Mouse (Mus musculus) liver, postnatal 0 days (tissue): ENCODE data around the gene Cnot2. TPM values are rescaled to one million over a fixed set of nuclear protein-coding genes. Genes with fewer than 3 reads are reported as not detected.

Experiments used
- ATAC-seq: fragments of 200-750 bp; cut with Nextera tagmentation; 2 replicates; pipeline ENCODE4 v1.8.0; 2017; ENCODE audit warnings: mild to moderate bottlenecking, moderate library complexity
- DNase-seq: peaks from one replicate; pipeline ENCODE4 v3.0.0-alpha.2; 2016
- H3K27ac ChIP-seq: fragments of 300-500 bp; sonication (generic); 2 replicates; pipeline ENCODE4 v1.5.1; 2014; ENCODE audit warnings: antibody characterized with exemption, moderate library complexity, mild to moderate bottlenecking, low read depth
- H3K27me3 ChIP-seq: fragments of 300-500 bp; sonication (generic); 2 replicates; pipeline ENCODE4 v1.6.1; 2014; ENCODE audit warnings: low read length, control low read depth, mixed read lengths; ENCODE audit not compliant: insufficient read depth
- H3K36me3 ChIP-seq: fragments of 300-500 bp; sonication (generic); replicated peaks from 2 replicates; pipeline ENCODE4 v1.6.1; 2014; ENCODE audit warnings: mild to moderate bottlenecking, control low read depth, low read length, moderate library complexity, mixed read lengths; ENCODE audit not compliant: insufficient read depth
- H3K4me1 ChIP-seq: fragments of 300-500 bp; sonication (generic); 2 replicates; pipeline ENCODE4 v1.6.1; 2014; ENCODE audit warnings: antibody characterized with exemption, mild to moderate bottlenecking, control low read depth; ENCODE audit not compliant: insufficient read depth
- H3K4me2 ChIP-seq: fragments of 300-500 bp; sonication (generic); 2 replicates; pipeline ENCODE4 v1.6.1; 2014; ENCODE audit warnings: low read depth, mild to moderate bottlenecking, low read length, moderate library complexity, mixed read lengths
- H3K4me3 ChIP-seq: fragments of 300-500 bp; sonication (generic); 2 replicates; pipeline ENCODE4 v1.5.1; 2014; ENCODE audit warnings: low read depth, low read length
- H3K9ac ChIP-seq: fragments of 300-500 bp; sonication (generic); replicated peaks from 2 replicates; pipeline ENCODE4 v1.6.1; 2014; ENCODE audit warnings: mild to moderate bottlenecking, moderate library complexity
- H3K9me3 ChIP-seq: fragments of 300-500 bp; sonication (generic); 2 replicates; pipeline ENCODE4 v1.6.1; 2016; ENCODE audit warnings: mild to moderate bottlenecking, control low read depth, low read length, mixed read lengths
- CTCF ChIP-seq: sonication (generic); IDR thresholded peaks from 2 replicates; pipeline ENCODE4 v1.5.1; 2016; ENCODE audit warnings: antibody characterized with exemption, low read depth
- EP300 ChIP-seq: IDR thresholded peaks from 2 replicates; pipeline ENCODE4 v1.6.1; 2016; ENCODE audit warnings: antibody characterized with exemption, low read depth, mild to moderate bottlenecking
- WGBS: fragments of 180-500 bp; shearing (Covaris S2); extraction: QIAGEN DNeasy Blood & Tissue Kit; methylation state at CpG from one replicate; pipeline ENCODE4 v1.1.7; 2014; ENCODE audit not compliant: insufficient replicate concordance; 5-methylcytosine and 5-hydroxymethylcytosine counted together
- polyA plus RNA-seq: library from polyadenylated mRNA; unstranded; fragments of >200 nt; fragmentation: Nextera tagmentation; extraction: Ambion mirVana; gene quantifications from 2 replicates; pipeline ENCODE4 v1.2.1, GENCODE M21; 2015

The Cnot2 gene
- polyA plus RNA-seq, 1 experiment from 2014 or later, result 22.8 TPM

GRCm38 (mm10) chr10:116531063-116531462 lies 50.2 kb downstream of the Cnot2 start:
- no peaks in the 10 kb centered on the region for H3K9me3 ChIP-seq
- H3K27ac ChIP-seq, result no peak overlapping the region
- no peak overlapping the region for H3K4me3 ChIP-seq
- DNase-seq (no peak), ATAC-seq (no peak)
- no peak overlapping the region for H3K9ac ChIP-seq
- H3K4me1 ChIP-seq, result 0 out of 2 replicates have a peak, but pooled peaks cover 5% of the 10 kb centered on the region
- no peak overlapping the region for H3K4me2 ChIP-seq
- peak; percentile 19; the same call in 1 of the 2 replicates for TF ChIP-seq CTCF
- no peak for TF ChIP-seq EP300
- 93% methylated on average over 3 of the region's 3 CpGs for WGBS
- H3K27me3 ChIP-seq, result no peaks in the 10 kb centered on the region
- H3K36me3 ChIP-seq, result peaks cover 5% of the 10 kb centered on the region; the same call in 1 of the 2 replicates

- DNase-seq, result no peak
- H3K27ac ChIP-seq, result no peak overlapping the region
- no peaks in the 10 kb centered on the region for H3K27me3 ChIP-seq
- no peaks in the 10 kb centered on the region for H3K4me1 ChIP-seq
- 84% methylated on average over 1 of the region's 1 CpGs for WGBS
- TF ChIP-seq EP300, result no peak
- no peak for TF ChIP-seq CTCF
- ATAC-seq, result no peak
- H3K9me3 ChIP-seq, result no peaks in the 10 kb centered on the region
- H3K4me3 ChIP-seq, result no peak overlapping the region
- no peaks in the 10 kb centered on the region; the same call in 1 of the 2 replicates for H3K36me3 ChIP-seq
- H3K4me2 ChIP-seq, result no peak overlapping the region
- no peak overlapping the region for H3K9ac ChIP-seq
Measured at GRCm38 (mm10) chr10:116519588-116519987, 61.7 kb downstream of the Cnot2 start.

- WGBS, result 84% methylated on average over 6 of the region's 6 CpGs
- no peak overlapping the region for H3K4me3 ChIP-seq
- H3K9me3 ChIP-seq, result no peaks in the 10 kb centered on the region
- H3K27me3 ChIP-seq, result no peaks in the 10 kb centered on the region
- no peaks in the 10 kb centered on the region; the same call in 1 of the 2 replicates for H3K36me3 ChIP-seq
- H3K4me1 ChIP-seq, result 0 out of 2 replicates have a peak, but pooled peaks cover 3% of the 10 kb centered on the region
- no peak overlapping the region for H3K9ac ChIP-seq
- H3K27ac ChIP-seq, result no peak overlapping the region
- DNase-seq (no peak), ATAC-seq (no peak)
- H3K4me2 ChIP-seq, result no peak overlapping the region
- TF ChIP-seq CTCF (no peak), EP300 (no peak)
Measured at GRCm38 (mm10) chr10:116515590-116515989, 65.7 kb downstream of the Cnot2 start.

GRCm38 (mm10) chr10:116515158-116515557 lies 66.2 kb downstream of the Cnot2 start:
- Histone ChIP-seq H3K27ac (no peak overlapping the region), H3K36me3 (no peaks in the 10 kb centered on the region; the same call in 1 of the 2 replicates), H3K9ac (no peak overlapping the region), H3K4me2 (no peak overlapping the region), H3K9me3 (no peaks in the 10 kb centered on the region), H3K4me3 (no peak overlapping the region), H3K27me3 (no peaks in the 10 kb centered on the region), H3K4me1 (0 out of 2 replicates have a peak, but pooled peaks cover 3% of the 10 kb centered on the region)
- TF ChIP-seq EP300 (no peak), CTCF (no peak)
- 79% methylated on average over 4 of the region's 4 CpGs for WGBS
- ATAC-seq (no peak), DNase-seq (no peak)

- no peak overlapping the region for H3K4me3 ChIP-seq
- no peak overlapping the region for H3K9ac ChIP-seq
- H3K27ac ChIP-seq, result no peak overlapping the region
- ATAC-seq, result peak; percentile 40; the same call in 1 of the 2 replicates
- no peak overlapping the region for H3K4me2 ChIP-seq
- TF ChIP-seq EP300 (peak; percentile 33; the same call in 1 of the 2 replicates), CTCF (no peak)
- 55% methylated on average over 7 of the region's 7 CpGs for WGBS
- 0 out of 2 replicates have a peak, but pooled peaks cover 3% of the 10 kb centered on the region for H3K4me1 ChIP-seq
- H3K9me3 ChIP-seq, result no peaks in the 10 kb centered on the region
- H3K36me3 ChIP-seq, result 0 out of 2 replicates have a peak, but pooled peaks cover 1% of the 10 kb centered on the region
- DNase-seq, result no peak
- H3K27me3 ChIP-seq, result no peaks in the 10 kb centered on the region
Measured at GRCm38 (mm10) chr10:116513254-116513635, 68.1 kb downstream of the Cnot2 start.

- H3K9ac ChIP-seq, result no peak overlapping the region
- H3K4me1 ChIP-seq, result 0 out of 2 replicates have a peak, but pooled peaks cover 3% of the 10 kb centered on the region
- no peak for DNase-seq
- ATAC-seq, result peak; percentile 10; the same call in 1 of the 2 replicates
- H3K27me3 ChIP-seq, result no peaks in the 10 kb centered on the region
- no peak for TF ChIP-seq EP300
- no peak for TF ChIP-seq CTCF
- 76% methylated on average over 11 of the region's 11 CpGs for WGBS
- H3K4me2 ChIP-seq, result no peak overlapping the region
- H3K36me3 ChIP-seq, result 0 out of 2 replicates have a peak, but pooled peaks cover 2% of the 10 kb centered on the region
- H3K4me3 ChIP-seq, result no peak overlapping the region
- H3K27ac ChIP-seq, result no peak overlapping the region
- H3K9me3 ChIP-seq, result no peaks in the 10 kb centered on the region
Measured at GRCm38 (mm10) chr10:116512521-116513253, 68.6 kb downstream of the Cnot2 start.
